Mouse (Mus musculus) C2C12 (cell line): Measurements from ENCODE around the gene Zkscan3. TPM values are rescaled to one million over a fixed set of nuclear protein-coding genes. Genes with fewer than 3 reads are reported as not detected.

Experiments used
- H3K27me3 ChIP-seq: one replicate; pipeline ENCODE4 v1.6.1; 2011; ENCODE audit not compliant: control insufficient read depth, insufficient read depth, insufficient read length
- H3K36me3 ChIP-seq: one replicate; pipeline ENCODE4 v1.6.1; 2011; ENCODE audit not compliant: control insufficient read depth, insufficient read depth
- H3K4me3 ChIP-seq: one replicate; pipeline ENCODE4 v1.5.1; 2011; ENCODE audit warnings: mild to moderate bottlenecking, control low read depth; ENCODE audit not compliant: poor library complexity, insufficient read depth, severe bottlenecking
- H3K79me2 ChIP-seq: one replicate; pipeline ENCODE4 v1.6.1; 2011; ENCODE audit not compliant: control insufficient read depth, insufficient read depth
- H3K79me3 ChIP-seq: one replicate; pipeline ENCODE4 v1.6.1; 2011; ENCODE audit warnings: low read depth, control low read depth
- H3ac ChIP-seq: one replicate; pipeline ENCODE3; 2011; ENCODE audit warnings: low read depth; ENCODE audit not compliant: control insufficient read depth, insufficient read length
- CEBPB ChIP-seq: IDR thresholded peaks from one replicate; pipeline ENCODE4 v1.6.1; 2011; ENCODE audit warnings: low read depth, mild to moderate bottlenecking, control low read depth, moderate library complexity
- CTCF ChIP-seq: IDR thresholded peaks from one replicate; pipeline ENCODE4 v1.5.1; 2011; ENCODE audit not compliant: control insufficient read depth, insufficient read depth, insufficient read length
- FOSL1 ChIP-seq: IDR thresholded peaks from one replicate; pipeline ENCODE4 v1.8.0; 2011; ENCODE audit warnings: mild to moderate bottlenecking, low read length; ENCODE audit not compliant: poor library complexity, insufficient read depth, severe bottlenecking
- MAX ChIP-seq: IDR thresholded peaks from one replicate; pipeline ENCODE4 v1.6.1; 2011; ENCODE audit warnings: mild to moderate bottlenecking, control low read depth
- MYOD1 ChIP-seq: IDR thresholded peaks from one replicate; pipeline ENCODE4 v1.6.1; 2011; ENCODE audit warnings: low read depth; ENCODE audit not compliant: control insufficient read depth, insufficient read length
- MYOG ChIP-seq: IDR thresholded peaks from one replicate; pipeline ENCODE4 v1.6.1; 2011; ENCODE audit not compliant: control insufficient read depth, insufficient read length; ENCODE audit errors: extremely low read depth
- USF1 ChIP-seq: IDR thresholded peaks from one replicate; pipeline ENCODE4 v1.6.1; 2011; ENCODE audit warnings: low read depth, mild to moderate bottlenecking, control low read depth, moderate library complexity
- polyA plus RNA-seq: library from polyadenylated mRNA; unstranded; fragments of >200 nt; fragmentation: generic; extraction: Trizol; gene quantifications from one replicate; pipeline ENCODE4 v1.2.1, GENCODE M21; 2012; ENCODE audit warnings: missing spikeins

Zkscan3 gene
- polyA plus RNA-seq, 1 experiment = 10.2 TPM

DNA sequence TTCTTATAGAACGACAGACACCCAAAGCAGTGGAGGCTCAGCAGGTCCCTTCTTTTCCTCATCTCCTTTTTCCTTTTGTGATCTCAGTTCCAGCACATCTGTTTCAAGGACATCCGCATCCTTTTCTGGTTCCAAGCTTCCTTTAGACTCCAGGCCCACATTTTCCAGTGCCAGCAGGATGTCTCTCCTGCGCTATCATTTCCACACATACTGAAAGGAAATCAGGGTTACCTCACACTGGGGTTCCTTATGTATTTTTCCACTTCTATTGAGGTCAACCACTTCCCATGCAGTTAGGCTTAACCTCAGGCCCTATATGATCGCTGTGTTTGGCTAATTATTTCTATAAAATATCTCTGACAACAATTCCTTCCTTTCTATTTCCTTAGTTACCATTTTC lies 32.9 kb upstream of the Zkscan3 start:
- no peak overlapping the region for H3K4me3 ChIP-seq
- no peaks in the 10 kb centered on the region for H3K27me3 ChIP-seq
- no peak overlapping the region for H3ac ChIP-seq
- TF ChIP-seq MYOG = no peak
- TF ChIP-seq MYOD1 = no peak
- no peak for TF ChIP-seq CEBPB
- TF ChIP-seq CTCF = no peak
- TF ChIP-seq MAX = no peak
- no peak for TF ChIP-seq FOSL1
- TF ChIP-seq USF1 = no peak
- no peaks in the 10 kb centered on the region for H3K79me3 ChIP-seq
- no peaks in the 10 kb centered on the region for H3K36me3 ChIP-seq
- no peaks in the 10 kb centered on the region for H3K79me2 ChIP-seq

GRCm38 (mm10) chr13:21427631-21428030 lies 25.1 kb upstream of the Zkscan3 start:
- Histone ChIP-seq H3ac (no peak overlapping the region), H3K4me3 (no peak overlapping the region), H3K27me3 (no peaks in the 10 kb centered on the region), H3K79me3 (no peaks in the 10 kb centered on the region), H3K36me3 (no peaks in the 10 kb centered on the region), H3K79me2 (no peaks in the 10 kb centered on the region)
- TF ChIP-seq MAX (no peak), FOSL1 (no peak), CTCF (no peak), MYOD1 (no peak), CEBPB (no peak), USF1 (no peak), MYOG (no peak)

DNA sequence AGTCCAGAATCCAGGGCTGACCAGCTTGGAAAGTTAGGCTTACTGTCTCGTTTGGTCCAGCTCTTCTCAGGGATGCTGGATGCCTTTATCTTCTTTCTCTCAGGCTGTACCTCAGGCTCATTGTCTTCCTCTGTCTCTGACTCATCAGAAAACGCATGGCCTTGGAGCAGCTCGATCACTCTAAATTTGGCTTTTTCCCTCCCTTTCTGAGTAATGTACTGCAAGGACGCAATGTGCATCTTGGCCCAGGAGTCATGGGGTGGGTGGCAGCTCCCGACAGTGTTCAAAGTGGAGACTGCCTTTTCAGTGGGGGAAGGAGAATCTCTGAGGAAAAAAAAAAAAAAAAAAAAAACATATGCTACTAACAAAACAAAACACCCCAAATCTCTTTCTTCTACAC lies 20.7 kb upstream of the Zkscan3 start:
- Histone ChIP-seq H3ac (no peak overlapping the region), H3K79me2 (no peaks in the 10 kb centered on the region), H3K27me3 (no peaks in the 10 kb centered on the region), H3K4me3 (no peak overlapping the region), H3K36me3 (no peaks in the 10 kb centered on the region), H3K79me3 (no peaks in the 10 kb centered on the region)
- TF ChIP-seq CTCF (no peak), MAX (no peak), USF1 (no peak), CEBPB (no peak), MYOD1 (no peak), MYOG (no peak), FOSL1 (no peak)

GRCm38 (mm10) chr13:21418865-21419264 lies 16.3 kb upstream of the Zkscan3 start:
- Histone ChIP-seq H3K36me3 (no peaks in the 10 kb centered on the region), H3K79me2 (no peaks in the 10 kb centered on the region), H3K79me3 (no peaks in the 10 kb centered on the region), H3K27me3 (no peaks in the 10 kb centered on the region), H3ac (no peak overlapping the region), H3K4me3 (no peak overlapping the region)
- peak; percentile 36 for TF ChIP-seq MYOD1
- TF ChIP-seq CEBPB = no peak

DNA sequence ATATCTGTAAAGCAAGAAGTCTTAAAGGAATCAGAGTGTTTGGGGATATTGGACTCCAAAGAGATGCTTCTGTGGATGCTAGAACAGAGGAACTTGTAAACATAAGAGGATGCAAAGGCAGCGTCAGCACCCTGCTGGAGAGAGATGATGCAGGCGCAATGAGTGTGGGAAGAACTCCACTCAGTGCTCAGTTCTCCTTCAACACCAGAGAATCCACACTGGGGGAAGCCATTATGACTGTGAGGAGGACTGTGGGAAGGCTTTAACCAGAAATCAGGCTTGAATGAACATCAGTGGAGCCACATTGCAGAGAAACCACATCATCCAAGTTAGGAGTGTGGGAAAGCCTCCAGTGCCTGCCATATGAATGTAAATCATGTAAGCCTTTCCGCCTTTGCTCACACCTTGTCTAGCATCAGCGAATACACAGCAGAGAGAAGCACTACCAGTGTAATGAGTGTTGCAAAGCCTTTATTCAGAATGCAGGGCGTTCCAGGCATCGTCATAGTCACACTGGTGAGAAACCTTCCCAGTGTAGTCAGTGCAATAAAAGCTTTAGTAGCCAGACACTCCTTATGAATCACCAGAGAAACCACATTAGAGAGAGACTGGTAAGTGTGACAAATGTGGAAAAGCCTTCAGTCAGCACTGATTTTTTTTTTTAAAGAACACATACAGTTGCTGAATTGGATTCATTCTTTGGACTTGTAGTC lies 14.9 kb upstream of the Zkscan3 start:
- Histone ChIP-seq H3K4me3 (no peak overlapping the region), H3K27me3 (no peaks in the 10 kb centered on the region), H3K79me2 (no peaks in the 10 kb centered on the region), H3K36me3 (no peaks in the 10 kb centered on the region), H3ac (no peak overlapping the region), H3K79me3 (no peaks in the 10 kb centered on the region)
- TF ChIP-seq MAX (no peak), FOSL1 (no peak), MYOG (no peak)

DNA sequence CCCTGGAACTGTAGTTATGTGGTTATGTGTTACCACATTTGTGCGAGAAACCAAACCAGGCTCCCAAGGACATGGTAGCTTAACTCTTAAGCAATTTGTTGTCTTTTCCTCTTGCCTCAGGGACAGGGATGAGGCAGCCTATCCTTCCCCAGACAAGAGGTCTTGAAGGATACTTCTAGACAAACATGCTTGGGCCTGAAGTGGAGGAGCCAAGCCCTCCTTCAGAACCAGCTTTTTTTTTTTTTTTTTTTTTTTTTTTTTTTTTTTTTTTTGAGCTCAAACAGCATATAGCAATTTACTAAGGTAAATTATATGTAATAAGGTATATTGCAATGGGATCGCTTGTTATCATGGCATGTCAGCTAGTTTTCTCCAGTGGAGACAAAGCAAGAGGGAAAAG lies 13.2 kb upstream of the Zkscan3 start:
- Histone ChIP-seq H3K79me2 (no peaks in the 10 kb centered on the region), H3K36me3 (no peaks in the 10 kb centered on the region), H3K4me3 (no peak overlapping the region), H3ac (no peak overlapping the region), H3K27me3 (no peaks in the 10 kb centered on the region), H3K79me3 (no peaks in the 10 kb centered on the region)
- TF ChIP-seq MYOG = no peak
- TF ChIP-seq CEBPB = no peak
- no peak for TF ChIP-seq MAX
- TF ChIP-seq USF1 = no peak
- TF ChIP-seq MYOD1 = no peak
- no peak for TF ChIP-seq FOSL1
- TF ChIP-seq CTCF = no peak
